In the genomic region with DNA sequence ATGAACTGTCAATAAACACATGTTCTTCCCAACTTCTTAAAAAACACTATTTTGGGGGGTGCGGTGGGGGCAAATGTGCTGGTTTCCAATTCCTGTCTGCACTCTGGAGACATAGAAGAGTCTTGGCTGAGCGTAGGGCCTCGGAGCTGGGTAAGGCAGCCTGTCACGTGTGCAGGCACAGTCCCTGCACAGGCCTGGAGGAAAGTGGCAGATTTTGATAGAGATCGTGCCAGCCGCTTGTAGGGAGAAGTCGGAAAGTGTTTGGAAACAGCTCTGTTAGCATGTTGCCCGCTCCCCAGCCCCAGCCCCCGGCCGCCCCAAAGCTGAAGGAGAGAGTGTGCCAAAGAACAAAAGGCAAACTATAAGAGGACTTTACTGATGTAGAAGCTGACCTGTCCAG, we compare ENCODE assay signal across 8 mouse cellular contexts.
DNase-seq lines count a peak whose midpoint lies in the region; ATAC-seq lines count a peak whose summit lies in the region.

No protein-coding gene starts in this region.

- no peak overlapping the region for H3K27ac ChIP-seq in heart, embryonic 14.5 days (replicated peaks in 1 of 2; ENCODE audit: control insufficient read depth in 1 of 2, insufficient read depth in 1 of 2, low read depth in 2 of 2, low read length in 2 of 2)
- peak overlapping the region; percentile 54 for H3K27ac ChIP-seq in midbrain, embryonic 13.5 days

- H3K27me3 ChIP-seq in heart, embryonic 14.5 days (ENCODE audit: control insufficient read depth, insufficient read depth, low read length), result no peaks in the 10 kb centered on the region
- H3K27me3 ChIP-seq in midbrain, embryonic 13.5 days, result no peaks in the 10 kb centered on the region

- ATAC-seq in heart, embryonic 14.5 days (ENCODE audit: insufficient number of reproducible peaks, insufficient read depth, low FRiP score, low read depth), result no peak
- ATAC-seq in midbrain, embryonic 13.5 days, result peak; percentile 74

- H3K4me3 ChIP-seq in heart, embryonic 14.5 days (ENCODE audit: control insufficient read depth in 1 of 2, insufficient read depth in 1 of 2, low read depth in 1 of 2, low read length in 2 of 2), result no peak overlapping the region
- H3K4me3 ChIP-seq in midbrain, embryonic 13.5 days (replicated peaks), result no peak overlapping the region

- H3K36me3 ChIP-seq in heart, embryonic 14.5 days (ENCODE audit: control insufficient read depth, insufficient read depth, low read length), result no peaks in the 10 kb centered on the region
- H3K36me3 ChIP-seq in midbrain, embryonic 13.5 days, result no peaks in the 10 kb centered on the region

- peaks cover 11 to 14% of the 10 kb centered on the region in 2 experiments for H3K4me1 ChIP-seq in heart, embryonic 14.5 days (ENCODE audit: control insufficient read depth in 2 of 2, insufficient read depth in 2 of 2, low read length in 2 of 2)
- peaks cover 33% of the 10 kb centered on the region for H3K4me1 ChIP-seq in midbrain, embryonic 13.5 days (replicated peaks)

- H3K9me3 ChIP-seq in heart, embryonic 14.5 days (ENCODE audit: control insufficient read depth, low read length), result no peaks in the 10 kb centered on the region
- H3K9me3 ChIP-seq in midbrain, embryonic 13.5 days, result no peaks in the 10 kb centered on the region

- no peak overlapping the region for H3K9ac ChIP-seq in heart, embryonic 14.5 days (ENCODE audit: low read length)
- no peak overlapping the region for H3K9ac ChIP-seq in midbrain, embryonic 13.5 days (replicated peaks)

- peak overlapping the region; percentile 24; the same call in 1 of the 2 replicates for H3K4me2 ChIP-seq in heart, embryonic 14.5 days (ENCODE audit: low read length)
- H3K4me2 ChIP-seq in midbrain, embryonic 13.5 days (replicated peaks), result no peak overlapping the region

- 24% methylated on average over 10 of the region's 10 CpGs for WGBS in heart, embryonic 14.5 days
- WGBS in midbrain, embryonic 13.5 days, result 34% methylated on average over 10 of the region's 10 CpGs

- peak; percentile 44 for DNase-seq in adrenal gland, postnatal 14 days
- DNase-seq in adrenal gland, adult 8-10 months, result no peak
- peak; percentile 74 to 76 for DNase-seq in cerebellum, postnatal 10 days
- no peak for DNase-seq in right cerebral cortex, postnatal 25 days
- no peak for DNase-seq in frontal cortex, adult 2 months (ENCODE audit: extremely low spot score in 1 of 2, low spot score in 1 of 2)
- no peak for DNase-seq in urinary bladder, postnatal 14 days (ENCODE audit: low spot score)

Comparison
In these comparisons a context has a peak if more than half of its experiments do, and no peak if none do; other contexts are left out.
1. DNase-seq: peak in adrenal gland, postnatal 14 days (single experiment) and cerebellum, postnatal 10 days (2 of 2); none in adrenal gland, adult 8-10 months (single experiment), right cerebral cortex, postnatal 25 days (single experiment), frontal cortex, adult 2 months (0 of 2) and urinary bladder, postnatal 14 days (single experiment).